Mouse (Mus musculus): ENCODE data around the gene Ankrd27. TPM values are rescaled to one million over a fixed set of nuclear protein-coding genes. Genes with fewer than 3 reads are reported as not detected.
A peak's percentile ranks its signal among the peaks of the same experiment; 100 is the strongest.

Ankrd27 gene
- total and polyA plus RNA-seq, 2 experiments = 14.6 to 15.5 TPM

DNA sequence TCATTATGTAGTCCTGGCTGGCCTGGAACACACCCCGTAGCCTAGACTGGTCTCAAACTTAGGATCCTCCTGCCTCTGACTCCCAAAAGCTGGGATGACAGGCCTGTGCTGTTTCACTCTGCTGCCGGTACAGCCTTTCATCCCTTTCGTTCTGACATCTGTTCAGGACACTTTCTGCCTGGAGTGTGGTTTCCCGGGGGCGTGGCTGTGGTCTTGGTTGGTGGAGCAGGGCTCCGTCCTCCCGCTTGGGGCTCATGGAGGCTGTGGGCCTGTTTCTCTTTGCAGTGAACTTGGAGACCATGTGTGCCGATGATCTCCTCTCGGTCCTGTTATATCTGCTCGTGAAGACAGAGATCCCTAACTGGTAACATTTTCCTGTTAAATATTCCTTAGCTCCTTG lies 20.8 kb downstream of the Ankrd27 start:
- TF ChIP-seq POLR2A (IDR thresholded peaks at IDR 0.05; ENCODE audit: extremely low read depth, insufficient read depth, low read length) = no peak
- no peak for TF ChIP-seq CTCF (IDR thresholded peaks at IDR 0.05; ENCODE audit: low read depth, low read length)
- WGBS = 95% methylated on average over 10 of the region's 10 CpGs
- Histone ChIP-seq H3K79me2 (ENCODE audit: control insufficient read depth, insufficient read depth, low read length) (no peaks in the 10 kb centered on the region), H3K27me3 (ENCODE audit: control insufficient read depth, insufficient read depth, low read length) (no peaks in the 10 kb centered on the region), H3K9ac (ENCODE audit: low read depth, low read length) (no peak overlapping the region), H3K4me1 (ENCODE audit: control insufficient read depth, insufficient read depth, low read length) (no peaks in the 10 kb centered on the region), H3K27ac (replicated peaks; ENCODE audit: insufficient read depth, low read depth, low read length) (no peak overlapping the region), H3K4me3 (ENCODE audit: insufficient read depth, low read depth, low read length) (no peak overlapping the region), H3K36me3 (ENCODE audit: control insufficient read depth, insufficient read depth, low read length) (peaks cover 38% of the 10 kb centered on the region)
- no peak for DNase-seq (ENCODE audit: extremely low read depth, low read depth, low spot score)

DNA sequence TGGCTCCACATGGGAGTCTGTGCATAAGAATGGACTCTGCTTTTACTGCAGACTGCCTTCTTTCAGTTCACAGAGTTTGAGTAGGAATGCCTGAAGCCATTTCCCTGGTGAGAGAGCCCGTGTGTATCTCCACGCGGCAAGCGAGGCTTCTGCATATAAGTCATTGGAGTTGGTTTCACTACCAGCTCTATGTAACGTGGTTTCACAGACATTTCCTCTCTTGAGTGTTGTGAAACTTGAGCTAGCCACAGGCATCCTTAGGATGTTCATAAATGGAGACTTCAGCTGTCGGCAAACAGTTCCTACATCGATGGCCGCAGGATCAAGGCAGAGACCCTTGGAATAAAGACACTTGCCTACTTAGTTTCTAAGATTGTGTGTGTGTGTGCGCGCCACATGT lies 23.2 kb downstream of the Ankrd27 start:
- H3K27ac ChIP-seq (replicated peaks; ENCODE audit: insufficient read depth, low read depth, low read length) = no peak overlapping the region
- no peaks in the 10 kb centered on the region for H3K4me1 ChIP-seq (ENCODE audit: control insufficient read depth, insufficient read depth, low read length)
- H3K9ac ChIP-seq (ENCODE audit: low read depth, low read length) = no peak overlapping the region
- no peak for DNase-seq (ENCODE audit: extremely low read depth, low read depth, low spot score)
- H3K36me3 ChIP-seq (ENCODE audit: control insufficient read depth, insufficient read depth, low read length) = peaks cover 24% of the 10 kb centered on the region
- no peak overlapping the region for H3K4me3 ChIP-seq (ENCODE audit: insufficient read depth, low read depth, low read length)
- no peaks in the 10 kb centered on the region for H3K79me2 ChIP-seq (ENCODE audit: control insufficient read depth, insufficient read depth, low read length)
- 96% methylated on average over 10 of the region's 10 CpGs for WGBS
- TF ChIP-seq CTCF (IDR thresholded peaks at IDR 0.05; ENCODE audit: low read depth, low read length) (no peak), POLR2A (IDR thresholded peaks at IDR 0.05; ENCODE audit: extremely low read depth, insufficient read depth, low read length) (no peak)
- no peaks in the 10 kb centered on the region for H3K27me3 ChIP-seq (ENCODE audit: control insufficient read depth, insufficient read depth, low read length)

GRCm38 (mm10) chr7:35617513-35617912 lies 31.5 kb downstream of the Ankrd27 start:
- no peak overlapping the region for H3K4me3 ChIP-seq (ENCODE audit: insufficient read depth, low read depth, low read length)
- 89% methylated on average over 4 of the region's 4 CpGs for WGBS
- H3K4me1 ChIP-seq (ENCODE audit: control insufficient read depth, insufficient read depth, low read length) = no peaks in the 10 kb centered on the region
- H3K9ac ChIP-seq (ENCODE audit: low read depth, low read length) = no peak overlapping the region
- no peak for DNase-seq (ENCODE audit: extremely low read depth, low read depth, low spot score)
- TF ChIP-seq CTCF (IDR thresholded peaks at IDR 0.05; ENCODE audit: low read depth, low read length) (no peak), POLR2A (IDR thresholded peaks at IDR 0.05; ENCODE audit: extremely low read depth, insufficient read depth, low read length) (no peak)
- no peaks in the 10 kb centered on the region for H3K79me2 ChIP-seq (ENCODE audit: control insufficient read depth, insufficient read depth, low read length)
- H3K27ac ChIP-seq (replicated peaks; ENCODE audit: insufficient read depth, low read depth, low read length) = no peak overlapping the region
- H3K36me3 ChIP-seq (ENCODE audit: control insufficient read depth, insufficient read depth, low read length) = peaks cover 19% of the 10 kb centered on the region
- no peaks in the 10 kb centered on the region for H3K27me3 ChIP-seq (ENCODE audit: control insufficient read depth, insufficient read depth, low read length)

DNA sequence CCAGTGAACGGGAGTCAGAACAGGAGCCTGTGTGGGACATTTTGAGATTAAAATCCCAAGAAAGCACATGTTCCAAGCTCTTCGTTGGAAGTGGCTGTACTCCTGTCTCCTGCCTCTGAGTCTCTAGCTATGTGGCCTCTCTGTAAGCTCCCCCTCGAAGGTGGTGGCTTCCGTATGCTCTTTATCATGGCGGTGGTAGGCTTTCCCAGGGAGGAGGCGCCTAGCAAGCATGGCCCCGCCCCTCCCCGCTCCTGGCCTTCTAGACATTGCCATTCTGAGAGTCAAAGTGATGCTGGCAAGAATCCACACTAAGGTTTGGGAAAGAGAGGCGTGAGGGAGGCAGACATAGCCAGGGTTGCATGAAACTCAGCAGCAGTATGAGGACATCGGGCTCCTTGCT lies 36.6 kb downstream of the Ankrd27 start:
- Histone ChIP-seq H3K27me3 (ENCODE audit: control insufficient read depth, insufficient read depth, low read length) (no peaks in the 10 kb centered on the region), H3K79me2 (ENCODE audit: control insufficient read depth, insufficient read depth, low read length) (no peaks in the 10 kb centered on the region), H3K27ac (replicated peaks; ENCODE audit: insufficient read depth, low read depth, low read length) (no peak overlapping the region), H3K36me3 (ENCODE audit: control insufficient read depth, insufficient read depth, low read length) (peaks cover 14% of the 10 kb centered on the region), H3K4me1 (ENCODE audit: control insufficient read depth, insufficient read depth, low read length) (no peaks in the 10 kb centered on the region), H3K4me3 (ENCODE audit: insufficient read depth, low read depth, low read length) (no peak overlapping the region), H3K9ac (ENCODE audit: low read depth, low read length) (no peak overlapping the region)
- no peak for DNase-seq (ENCODE audit: extremely low read depth, low read depth, low spot score)
- TF ChIP-seq POLR2A (IDR thresholded peaks at IDR 0.05; ENCODE audit: extremely low read depth, insufficient read depth, low read length) (no peak), CTCF (IDR thresholded peaks at IDR 0.05; ENCODE audit: low read depth, low read length) (no peak)
- 92% methylated on average over 10 of the region's 10 CpGs for WGBS

GRCm38 (mm10) chr7:35626038-35626437 lies 40.0 kb downstream of the Ankrd27 start:
- no peaks in the 10 kb centered on the region for H3K4me1 ChIP-seq (ENCODE audit: control insufficient read depth, insufficient read depth, low read length)
- no peak overlapping the region for H3K27ac ChIP-seq (replicated peaks; ENCODE audit: insufficient read depth, low read depth, low read length)
- TF ChIP-seq CTCF (IDR thresholded peaks at IDR 0.05; ENCODE audit: low read depth, low read length) = peak; percentile 22; the same call in 1 of the 2 replicates
- TF ChIP-seq POLR2A (IDR thresholded peaks at IDR 0.05; ENCODE audit: extremely low read depth, insufficient read depth, low read length) = no peak
- no peak overlapping the region for H3K9ac ChIP-seq (ENCODE audit: low read depth, low read length)
- WGBS = 95% methylated on average over 5 of the region's 5 CpGs
- no peaks in the 10 kb centered on the region for H3K79me2 ChIP-seq (ENCODE audit: control insufficient read depth, insufficient read depth, low read length)
- H3K36me3 ChIP-seq (ENCODE audit: control insufficient read depth, insufficient read depth, low read length) = peaks cover 13% of the 10 kb centered on the region
- DNase-seq (ENCODE audit: extremely low read depth, low read depth, low spot score) = no peak
- no peaks in the 10 kb centered on the region for H3K27me3 ChIP-seq (ENCODE audit: control insufficient read depth, insufficient read depth, low read length)
- no peak overlapping the region for H3K4me3 ChIP-seq (ENCODE audit: insufficient read depth, low read depth, low read length)

DNA sequence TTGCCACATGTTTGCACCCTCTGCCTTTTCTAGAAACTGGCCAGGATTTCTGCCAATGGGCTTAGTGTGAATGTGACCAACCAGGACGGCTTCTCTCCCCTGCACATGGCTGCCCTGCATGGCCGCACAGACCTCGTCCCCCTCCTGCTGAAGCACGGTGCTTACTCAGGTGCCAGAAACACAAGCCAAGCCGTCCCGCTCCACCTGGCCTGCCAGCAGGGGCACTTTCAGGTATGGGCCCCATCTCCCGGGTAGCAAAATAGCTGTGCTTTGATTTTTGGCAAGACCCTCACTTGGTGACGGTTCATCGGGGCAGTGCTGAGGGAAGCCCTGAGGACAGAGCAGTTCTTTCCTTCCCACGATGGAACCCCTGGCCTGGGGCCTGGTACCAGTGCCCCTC lies 41.3 kb downstream of the Ankrd27 start:
- peaks cover 11% of the 10 kb centered on the region; the same call in 1 of the 2 replicates for H3K36me3 ChIP-seq (ENCODE audit: control insufficient read depth, insufficient read depth, low read length)

More for the DNA sequence above, 41.3 kb downstream of the Ankrd27 start:
- no peak for DNase-seq (ENCODE audit: extremely low read depth, low read depth, low spot score)
- H3K9ac ChIP-seq (ENCODE audit: low read depth, low read length) = no peak overlapping the region
- WGBS = 90% methylated on average over 10 of the region's 10 CpGs
- H3K27ac ChIP-seq (replicated peaks; ENCODE audit: insufficient read depth, low read depth, low read length) = no peak overlapping the region
- H3K27me3 ChIP-seq (ENCODE audit: control insufficient read depth, insufficient read depth, low read length) = no peaks in the 10 kb centered on the region
- H3K4me3 ChIP-seq (ENCODE audit: insufficient read depth, low read depth, low read length) = no peak overlapping the region
- no peaks in the 10 kb centered on the region for H3K79me2 ChIP-seq (ENCODE audit: control insufficient read depth, insufficient read depth, low read length)
- H3K4me1 ChIP-seq (ENCODE audit: control insufficient read depth, insufficient read depth, low read length) = no peaks in the 10 kb centered on the region
- TF ChIP-seq POLR2A (IDR thresholded peaks at IDR 0.05; ENCODE audit: extremely low read depth, insufficient read depth, low read length) (no peak), CTCF (IDR thresholded peaks at IDR 0.05; ENCODE audit: low read depth, low read length) (no peak)

Measured in liver, adult 2 months (tissue).